Mouse (Mus musculus): ENCODE results near the gene Apobec2.

The Apobec2 gene

DNA sequence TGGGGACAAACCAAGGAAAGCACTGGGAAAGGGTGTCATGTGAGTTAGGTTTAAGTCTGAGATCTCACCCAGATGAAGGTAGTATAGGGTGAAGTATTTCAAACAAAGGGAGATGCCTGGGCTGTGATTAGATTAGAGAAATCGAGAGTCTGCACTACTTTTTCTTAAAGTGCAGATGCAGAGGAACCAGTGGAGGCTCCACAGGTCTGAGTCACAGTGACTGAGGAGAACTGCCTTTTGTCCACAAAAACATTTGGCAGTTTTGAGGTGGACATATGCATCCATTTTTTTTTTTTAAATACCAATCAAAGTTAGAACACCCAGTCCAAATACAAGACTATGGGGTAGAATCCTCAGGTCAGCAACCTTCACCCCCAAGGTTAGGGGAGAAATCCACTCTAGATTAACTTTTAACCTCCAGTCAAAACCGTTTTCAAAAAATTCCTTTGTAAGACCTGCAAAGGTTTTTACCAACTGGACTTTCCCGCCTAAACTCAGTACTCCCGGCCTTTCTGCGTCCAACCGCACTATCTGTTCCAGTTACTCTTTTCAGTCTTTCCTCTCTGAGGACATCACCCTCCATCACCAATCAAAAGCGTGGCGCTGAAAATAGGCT, 24.7 kb downstream of the Apobec2 start:
- no peak for DNase-seq

DNA sequence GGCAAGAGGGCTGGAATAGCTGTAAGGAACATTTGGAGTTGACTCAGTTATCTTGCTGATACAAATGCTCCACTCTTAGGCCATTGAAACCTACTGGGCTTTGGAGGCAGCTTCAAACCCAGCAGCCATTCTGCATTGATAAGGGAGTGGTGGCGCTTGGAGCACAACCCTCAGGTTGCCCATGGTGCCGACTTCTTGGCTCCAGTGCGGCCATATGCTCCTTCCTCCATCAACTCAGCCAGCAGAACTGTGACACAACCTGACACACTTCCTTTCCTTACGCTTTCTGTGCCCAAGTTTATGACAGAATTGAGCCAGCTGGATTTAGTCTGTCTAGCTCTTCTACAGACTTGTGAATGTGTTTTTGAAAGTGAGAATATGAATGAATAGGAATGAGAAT, 25.6 kb downstream of the Apobec2 start:
- no peak for DNase-seq

DNA sequence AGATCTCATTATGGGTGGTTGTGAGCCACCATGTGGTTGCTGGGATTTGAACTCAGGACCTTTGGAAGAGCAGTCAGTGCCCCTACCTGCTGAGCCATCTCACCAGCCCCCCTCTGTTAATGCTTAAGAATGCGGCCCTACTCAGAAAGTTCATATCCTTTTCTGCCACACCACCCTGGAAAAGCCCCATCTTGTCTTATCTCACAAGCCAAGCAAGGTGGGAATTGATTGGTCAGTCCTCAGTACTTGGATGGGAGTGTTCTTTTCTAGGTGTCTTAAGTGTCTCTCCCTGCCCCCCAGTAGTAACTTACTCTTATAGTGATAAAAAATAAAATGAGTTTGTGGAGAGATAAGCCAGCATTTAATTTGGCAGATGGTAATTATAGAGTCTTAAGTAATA, 28.0 kb downstream of the Apobec2 start:
- no peak for DNase-seq

DNA sequence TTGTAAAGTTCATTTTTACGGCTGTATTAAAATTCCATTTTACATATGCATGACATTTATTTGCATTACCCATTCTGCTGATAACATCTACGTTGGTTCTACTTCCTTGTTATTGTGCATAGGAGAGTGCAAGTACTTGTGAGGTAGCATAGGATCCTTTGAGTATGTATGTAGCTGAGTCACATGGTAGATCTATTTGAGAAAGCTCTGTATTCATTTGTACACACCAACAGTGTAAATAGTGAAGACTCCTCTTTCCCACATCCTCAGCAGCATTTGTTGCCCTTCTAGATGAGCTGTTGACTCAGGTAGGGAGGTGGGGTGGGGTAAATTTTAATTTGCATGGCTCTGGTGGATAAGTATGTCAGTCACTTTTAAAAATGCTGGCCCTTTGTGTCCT, 28.9 kb downstream of the Apobec2 start:
- DNase-seq, result no peak

DNA sequence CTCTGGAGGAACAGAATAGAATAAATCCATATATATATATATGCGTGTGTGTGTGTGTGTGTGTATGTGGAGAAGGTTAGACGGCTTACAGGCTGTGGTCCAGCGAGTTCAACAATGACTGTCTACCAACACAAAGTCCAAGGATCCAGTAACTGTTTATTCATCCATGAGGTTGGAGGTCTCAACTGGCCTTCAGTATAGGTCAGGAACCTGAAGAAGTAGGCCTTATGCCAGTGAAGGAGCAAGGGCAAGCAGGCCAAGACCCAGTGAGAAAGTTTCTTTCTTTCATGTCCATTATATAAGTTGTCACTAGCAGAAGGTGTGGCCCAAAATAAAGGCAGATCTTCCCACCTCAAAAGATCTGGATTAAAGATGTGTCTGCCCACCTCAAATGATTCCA, 30.0 kb downstream of the Apobec2 start:
- no peak for DNase-seq

DNA sequence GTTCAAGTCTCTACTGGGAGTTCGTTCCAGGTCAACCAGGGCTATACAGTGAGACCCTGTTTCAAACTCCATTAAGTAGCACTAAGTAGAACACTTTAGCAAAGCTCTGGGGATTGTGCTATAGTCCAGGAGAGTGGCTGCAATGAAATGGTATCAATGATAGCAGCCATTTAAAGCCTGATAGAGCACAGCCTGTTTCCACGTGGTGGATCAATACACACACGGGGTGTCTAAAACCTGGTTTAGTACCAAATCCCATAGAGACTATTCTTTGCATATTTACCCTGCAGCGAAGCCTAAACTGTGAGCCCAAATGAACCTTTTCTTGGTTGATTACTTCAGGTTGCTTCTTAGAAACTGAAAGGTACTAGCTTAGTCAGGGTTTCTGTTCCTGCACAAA, 31.0 kb downstream of the Apobec2 start:
- DNase-seq, result no peak

DNA sequence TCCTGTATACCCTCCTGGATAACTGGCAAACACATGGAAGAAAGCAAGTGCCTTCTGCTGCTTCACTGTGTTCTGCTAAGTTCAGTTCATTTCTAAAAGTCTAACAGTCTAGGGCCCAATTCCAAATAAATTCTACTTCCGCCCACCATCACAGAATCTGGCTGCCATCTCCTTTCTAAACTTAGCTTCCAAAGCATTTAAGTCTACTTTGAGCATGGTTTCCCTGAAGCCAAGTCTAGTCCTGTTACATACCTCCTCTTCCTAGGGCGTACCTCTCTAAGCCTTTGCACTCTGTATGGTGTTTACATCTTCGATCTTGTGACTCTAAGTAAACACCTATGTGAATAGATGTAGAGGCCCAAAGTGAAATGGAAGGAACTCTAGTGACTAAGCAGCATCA, 40.1 kb downstream of the Apobec2 start:
- no peak for DNase-seq

DNA sequence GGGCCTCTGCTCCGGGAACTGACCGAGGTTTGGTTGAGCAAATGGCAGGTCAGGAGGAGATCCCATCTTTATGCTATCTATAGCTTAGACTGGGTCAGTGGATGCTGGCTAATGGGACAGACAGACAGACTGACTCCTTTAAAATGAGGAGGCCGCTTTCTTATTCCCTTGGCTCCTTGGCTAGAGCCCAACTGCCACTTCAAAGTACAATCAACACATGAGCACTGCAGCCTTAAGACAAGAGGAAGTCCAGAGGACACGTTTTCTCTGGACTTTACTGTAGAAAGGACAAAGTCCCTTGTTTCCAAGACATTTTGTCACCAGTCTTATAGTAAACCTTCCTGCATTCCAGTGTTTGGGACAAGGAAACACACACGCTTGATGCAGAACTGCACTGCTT, 41.3 kb downstream of the Apobec2 start:
- DNase-seq, result no peak

DNA sequence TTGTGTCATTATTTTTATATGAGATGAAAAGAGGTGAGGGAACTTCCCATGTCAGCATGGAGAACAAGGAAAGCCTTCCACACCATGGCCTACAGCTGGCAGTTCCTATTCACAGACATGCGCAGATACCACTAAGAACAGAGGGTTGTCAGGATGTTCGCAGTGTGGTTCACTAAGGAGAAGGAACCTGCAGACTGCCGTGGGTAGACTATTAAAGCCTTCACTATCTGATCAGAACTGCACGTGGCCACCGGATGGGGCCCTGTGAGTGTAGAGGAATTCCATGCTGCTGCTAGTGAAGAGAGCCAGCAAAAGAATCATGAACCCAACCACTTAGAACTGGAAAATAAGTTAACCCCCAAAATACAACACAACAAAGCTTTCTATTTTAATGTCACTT, 43.3 kb downstream of the Apobec2 start:
- DNase-seq, result no peak

DNA sequence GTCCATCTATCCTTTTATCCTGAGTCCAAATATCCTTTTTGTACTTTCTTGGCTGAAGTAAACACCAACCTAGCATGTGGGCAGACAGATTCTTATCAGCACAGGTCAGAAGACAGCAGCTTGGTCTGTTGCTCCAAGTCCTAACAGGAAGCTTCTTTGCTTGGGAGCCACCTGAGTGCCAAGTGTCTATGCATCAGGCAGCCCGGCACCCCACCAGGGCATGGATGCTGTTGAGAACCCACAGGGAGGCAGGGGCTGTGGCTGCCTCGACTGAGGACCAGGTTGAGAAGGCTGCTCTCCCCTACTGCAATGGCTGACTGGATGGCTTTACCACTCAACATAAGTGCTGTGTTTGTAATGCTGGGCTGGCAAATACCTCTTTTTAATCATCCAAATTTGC, 44.1 kb downstream of the Apobec2 start:
- DNase-seq, result no peak

DNA sequence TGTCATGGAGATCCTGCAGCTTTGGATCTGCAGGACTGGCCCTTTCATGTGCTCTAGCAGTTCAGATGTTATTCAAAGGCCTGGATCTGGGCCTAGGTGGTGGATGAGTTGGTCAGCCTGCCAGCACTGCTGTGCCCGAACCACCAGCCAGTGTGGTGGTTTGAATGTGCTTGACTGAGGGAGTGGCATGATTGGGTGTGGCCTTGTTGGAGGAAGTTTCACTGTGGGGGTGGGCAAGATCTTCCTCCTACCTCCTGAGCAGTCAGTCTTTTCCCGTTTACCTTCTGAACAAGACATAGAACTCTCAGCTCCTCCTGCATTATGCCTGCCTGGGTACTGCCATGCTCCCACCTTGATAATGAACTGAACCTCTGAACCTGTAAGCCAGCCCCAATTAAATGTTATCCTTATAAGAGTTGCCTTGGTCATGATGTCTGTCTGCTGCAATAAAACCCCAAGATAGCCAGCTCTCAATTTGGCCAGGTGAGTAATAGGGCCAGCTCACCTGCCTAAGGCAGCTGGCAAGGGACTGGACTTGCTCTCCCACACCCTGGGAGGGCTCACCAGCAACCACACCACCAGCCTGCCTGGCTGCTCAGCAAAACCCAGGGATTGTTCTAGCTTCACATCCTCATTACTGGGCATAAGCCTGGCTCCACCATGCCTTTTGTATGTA, 46.8 kb downstream of the Apobec2 start:
- no peak for DNase-seq

DNA sequence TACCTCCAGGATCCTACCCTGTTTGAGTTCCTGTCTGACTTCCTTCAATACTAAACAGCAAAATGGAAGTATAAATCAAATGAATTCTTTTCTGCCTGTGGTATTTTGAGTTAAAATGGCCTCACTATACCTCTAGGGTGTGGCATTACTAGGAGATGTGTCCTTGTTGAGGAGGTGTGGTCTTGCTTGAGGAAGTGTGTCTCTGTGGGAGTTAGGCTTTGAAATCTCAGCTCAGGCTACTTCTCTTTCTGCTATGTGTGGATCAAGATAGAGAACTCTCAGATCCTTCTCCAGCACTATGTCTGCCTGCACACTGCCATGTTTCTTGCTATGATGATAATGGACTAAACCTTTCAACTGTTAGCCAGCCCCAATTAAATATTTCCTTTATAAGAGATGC, 53.7 kb downstream of the Apobec2 start:
- no peak for DNase-seq

DNA sequence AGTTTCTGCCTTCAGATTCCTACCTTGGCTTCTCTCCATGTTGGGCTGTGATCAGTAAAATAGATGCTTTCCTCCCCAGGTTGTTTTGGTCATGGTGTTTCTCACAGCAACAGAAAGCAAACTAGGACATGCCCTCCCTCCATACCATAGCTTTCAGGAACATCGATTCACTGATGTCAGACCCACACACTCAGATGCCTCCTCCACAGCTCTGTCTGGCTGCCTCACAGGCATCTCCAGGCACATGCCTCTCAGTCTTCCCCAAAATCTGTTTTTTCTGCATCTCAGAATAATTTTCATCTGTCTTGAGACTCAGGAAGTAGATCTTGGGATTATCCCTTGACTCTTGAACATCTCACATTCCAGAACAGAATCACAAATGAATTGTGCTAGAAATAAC, 56.6 kb downstream of the Apobec2 start:
- DNase-seq, result no peak

DNA sequence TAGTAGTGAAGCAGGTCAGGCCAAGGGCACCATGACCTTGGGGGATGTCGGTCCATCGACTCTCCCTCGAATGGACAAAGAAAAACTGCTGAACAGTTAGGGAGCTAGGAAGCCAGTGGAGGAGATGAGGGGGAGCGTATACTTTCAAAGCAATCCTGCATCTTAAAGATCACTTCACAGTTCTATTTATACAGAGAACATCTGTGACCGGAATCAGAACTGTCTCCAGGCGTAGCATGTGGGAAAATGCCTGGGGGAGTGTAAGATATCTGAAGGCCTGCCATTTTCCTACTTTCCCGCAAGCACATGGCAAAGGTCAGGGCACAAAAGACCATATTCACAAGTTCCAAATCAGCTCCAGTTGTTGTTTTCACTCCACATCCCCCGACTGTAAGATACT, 59.7 kb downstream of the Apobec2 start:
- no peak for DNase-seq

DNA sequence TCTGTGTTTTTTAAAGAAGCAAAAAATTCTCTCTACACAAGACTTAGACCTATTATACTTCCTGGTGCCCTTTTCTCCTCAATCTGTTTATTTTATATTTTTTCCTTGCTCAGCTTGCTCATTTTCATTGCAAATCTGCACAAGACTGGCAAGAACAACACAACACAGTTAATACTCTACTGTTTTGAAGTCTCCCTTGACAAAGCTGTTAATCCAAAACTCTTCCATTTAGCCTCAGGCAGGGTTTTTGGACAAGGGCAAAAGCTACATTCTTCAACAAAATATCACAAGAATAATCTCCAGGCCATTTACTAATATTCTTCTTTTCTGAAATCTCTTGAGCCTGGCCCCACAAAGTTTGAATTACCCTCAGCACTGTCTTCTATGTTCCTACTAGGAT, 61.1 kb downstream of the Apobec2 start:
- DNase-seq, result no peak

All from B cell, adult 2 months (primary cell).